Mouse (Mus musculus) bone marrow, adult 2 months (tissue): ENCODE measurements at regions not wholly inside any gene's neighbourhood (a gene's known extent, or its start where the extent isn't known, plus 50 kb on each side); places are given as distances from the start of the nearest gene placed in this dataset.

Experiments used
- CTCF ChIP-seq: fragments of 200-500 bp; IDR thresholded peaks from 2 replicates; pipeline ENCODE4 v1.5.1; 2011; ENCODE audit warnings: low read length, control low read depth; ENCODE audit not compliant: control insufficient read depth, insufficient read depth
- POLR2A ChIP-seq: fragments of 200-500 bp; IDR thresholded peaks from 2 replicates; pipeline ENCODE4 v1.6.1; 2011; ENCODE audit warnings: low read depth, mild to moderate bottlenecking, control low read depth, low read length, borderline replicate concordance; ENCODE audit not compliant: control insufficient read depth

- TF ChIP-seq POLR2A (no peak), CTCF (no peak)
Measured at GRCm38 (mm10) chr8:81147239-81147638, 132.5 kb upstream of the Usp38 start.
